Mouse (Mus musculus) liver, postnatal 0 days (tissue): ENCODE results near the gene Ift43.

Experiments used
- CTCF ChIP-seq: sonication (generic); IDR thresholded peaks from 2 replicates; pipeline ENCODE4 v1.5.1; 2016; ENCODE audit warnings: antibody characterized with exemption, low read depth
- EP300 ChIP-seq: IDR thresholded peaks from 2 replicates; pipeline ENCODE4 v1.6.1; 2016; ENCODE audit warnings: antibody characterized with exemption, low read depth, mild to moderate bottlenecking

- TF ChIP-seq CTCF (no peak), EP300 (no peak)
These were observed 18.4 kb downstream of the Ift43 start for GRCm38 (mm10) chr12:86100711-86101110.
